Mouse (Mus musculus) ovary, adult 2 months (tissue): ENCODE data around the gene Bend6. TPM values are rescaled to one million over a fixed set of nuclear protein-coding genes. Genes with fewer than 3 reads are reported as not detected.

Experiments used
- polyA plus RNA-seq: library from polyadenylated mRNA; depleted of rRNA; stranded (reverse); fragments of >200 nt; gene quantifications from 2 replicates; pipeline ENCODE4 v1.2.3, GENCODE M21; 2012; rRNA removed

Bend6 gene
- polyA plus RNA-seq: 0.24 and 0.35 TPM in 2 replicates

GRCm38 (mm10) chr1:33907421-33908190, at the start of gene Bend6:
Gene Bend6, minus strand, starts transcription at chr1:33907816.

DNA sequence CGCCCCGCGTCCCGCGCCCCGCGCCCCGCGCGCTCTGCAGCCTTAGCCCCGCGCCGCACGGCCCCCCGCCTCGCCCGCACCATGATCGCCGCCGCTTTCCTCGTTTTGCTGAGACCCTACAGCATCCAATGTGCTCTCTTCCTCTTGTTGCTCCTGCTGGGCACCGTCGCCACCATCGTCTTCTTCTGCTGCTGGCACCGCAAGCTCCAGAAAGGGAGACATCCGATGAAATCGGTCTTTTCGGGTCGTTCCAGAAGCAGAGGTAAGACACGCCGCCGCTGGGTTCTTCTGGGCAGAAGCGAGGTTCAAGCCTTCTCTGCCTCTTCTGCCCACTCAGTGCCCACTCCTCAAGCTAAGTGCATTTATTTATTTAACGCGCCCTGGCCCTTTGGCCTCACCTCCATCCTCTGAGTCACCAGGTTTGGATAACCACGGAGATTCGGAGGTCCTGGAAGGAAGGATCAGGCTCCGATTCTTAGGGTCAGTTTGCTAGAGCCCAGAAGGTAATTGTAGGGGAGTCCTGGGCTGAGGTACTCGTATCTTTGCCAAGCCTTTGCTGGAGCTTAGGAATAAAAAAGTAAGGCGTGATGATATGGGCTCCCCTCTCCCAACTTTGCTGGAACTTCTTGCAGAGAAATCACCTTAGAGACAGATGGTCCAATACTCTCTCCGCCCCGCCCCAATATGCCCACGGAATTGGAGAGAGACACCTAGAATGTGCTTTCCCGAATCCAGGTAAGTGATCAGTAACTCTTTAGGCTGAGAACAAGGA, 761 bp upstream of the Bend6 start, which contains the start of gene Dst:
Gene Dst (plus strand): TSS at position 35 of the 772 bp plus-strand sequence.

DNA sequence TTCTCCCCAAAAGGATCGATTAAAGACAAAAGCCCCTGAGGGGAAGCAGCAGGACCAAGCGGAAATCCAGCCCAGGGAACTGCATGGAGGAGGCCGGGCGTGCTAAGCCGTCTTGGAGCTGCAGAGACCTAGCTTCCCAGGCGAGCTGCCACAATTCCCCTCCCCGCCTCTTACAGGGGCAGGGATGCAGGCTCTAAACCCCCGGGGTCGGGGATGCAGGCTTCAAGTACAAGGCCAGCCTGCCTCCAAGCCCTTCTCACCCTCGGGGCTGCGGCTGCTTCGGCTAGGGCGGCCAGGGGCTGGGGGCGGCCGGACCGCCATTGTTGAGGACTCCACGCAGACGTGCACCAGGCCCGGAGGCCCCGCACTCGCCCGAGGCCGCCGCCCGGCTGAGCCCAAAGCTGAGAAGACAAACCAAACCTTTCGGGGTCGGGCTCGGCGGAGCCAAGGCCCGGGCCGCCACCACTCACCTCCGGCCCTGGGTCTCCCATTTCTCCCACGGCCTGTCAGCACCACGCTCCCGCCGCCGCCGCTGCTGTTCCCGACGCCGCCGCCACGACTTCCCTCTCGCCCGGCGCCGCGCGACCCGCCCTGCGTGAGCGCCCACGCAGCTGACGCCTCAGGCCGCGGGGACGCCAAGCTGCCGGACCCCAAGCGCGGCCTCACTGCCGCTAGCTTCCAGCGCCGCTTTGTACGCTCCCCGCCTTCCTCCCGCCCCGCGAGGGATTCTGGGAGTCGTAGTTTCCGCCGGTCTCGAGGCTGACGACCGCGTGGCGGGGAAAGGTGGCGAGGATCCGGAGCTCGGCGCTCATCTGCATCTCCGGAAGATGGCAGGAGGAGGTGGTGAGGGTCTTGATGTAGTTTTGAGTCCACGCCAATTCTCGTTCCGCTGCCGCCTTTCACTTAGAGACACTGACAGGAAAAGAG, 93.5 kb downstream of the Bend6 start, which contains the start of gene Zfp451:
Gene Zfp451 (minus strand): TSS at position 728 of the 927 bp plus-strand sequence.

Other genes starting within 250 kb of the Bend6 start
- 4.8 and 6.5 TPM in 2 replicates for gene Prim2, start 238.0 kb downstream of the Bend6 start, polyA plus RNA-seq
- gene Rab23, start 187.9 kb downstream of the Bend6 start, polyA plus RNA-seq: 9.1 and 12.1 TPM in 2 replicates
- 34.4 and 36.6 TPM in 2 replicates for gene Bag2, start 150.0 kb downstream of the Bend6 start, polyA plus RNA-seq
- gene Zfp451, start 93.2 kb downstream of the Bend6 start, polyA plus RNA-seq: 8.0 and 8.9 TPM in 2 replicates
- 50.0 and 51.5 TPM in 2 replicates for gene Dst, start 409 bp upstream of the Bend6 start, polyA plus RNA-seq